8 mouse cellular contexts compared by ENCODE assay signal in genomic region chr12:11221524-11222330, GRCm38 (mm10). TPM values are rescaled to one million over a fixed set of nuclear protein-coding genes. Genes with fewer than 3 reads are reported as not detected.
DNase-seq lines count a peak whose midpoint lies in the region; ATAC-seq lines count a peak whose summit lies in the region.
"Had no signal": no experiment of that assay in that cellular context is flagged by ENCODE, and none has a peak within 500 bp of the region (broad histone marks: within the 10 kb centered on the region; RNA-seq: fewer than 3 reads in every experiment).

No protein-coding gene starts in this region.

- H3K9me3 ChIP-seq in forebrain, embryonic 11.5 days (ENCODE audit: control insufficient read depth, low read length): no peaks in the 10 kb centered on the region
- H3K9me3 ChIP-seq in midbrain, embryonic 15.5 days: no peaks in the 10 kb centered on the region

- H3K4me3 ChIP-seq in forebrain, embryonic 11.5 days (ENCODE audit: low read depth, low read length): no peak overlapping the region
- H3K4me3 ChIP-seq in midbrain, embryonic 15.5 days: no peak overlapping the region

- peak; percentile 57 for ATAC-seq in forebrain, embryonic 11.5 days (replicated peaks; ENCODE audit: low FRiP score)
- peak; percentile 88 for ATAC-seq in midbrain, embryonic 15.5 days (replicated peaks)

- H3K27ac ChIP-seq in forebrain, embryonic 11.5 days (ENCODE audit: low read depth, low read length): no peak overlapping the region
- peak overlapping the region; percentile 55; the same call in 1 of the 2 replicates for H3K27ac ChIP-seq in midbrain, embryonic 15.5 days
- H3K27ac ChIP-seq: macrophage had no signal

- intact Hi-C loops in heart, postnatal 25 days (cut with DNase I): no loop called here
- intact Hi-C loops in left cerebral cortex, postnatal 25 days (cut with DNase I): no loop called here

- H3K9ac ChIP-seq in forebrain, embryonic 11.5 days (ENCODE audit: low read length): no peak overlapping the region
- H3K9ac ChIP-seq in midbrain, embryonic 15.5 days: no peak overlapping the region

- H3K27me3 ChIP-seq in forebrain, embryonic 11.5 days (ENCODE audit: control insufficient read depth, insufficient read depth, low read length): no peaks in the 10 kb centered on the region
- no peaks in the 10 kb centered on the region for H3K27me3 ChIP-seq in midbrain, embryonic 15.5 days (replicated peaks)

- H3K4me1 ChIP-seq in forebrain, embryonic 11.5 days (replicated peaks; ENCODE audit: control insufficient read depth, insufficient read depth, low read length): peaks cover 2% of the 10 kb centered on the region; the same call in 1 of the 2 replicates
- peaks cover 13% of the 10 kb centered on the region for H3K4me1 ChIP-seq in midbrain, embryonic 15.5 days

- peak; percentile 55 for DNase-seq in embryo, embryonic 11 days
- no peak for DNase-seq in forebrain, embryonic 11.5 days (ENCODE audit: low spot score)
- DNase-seq in heart, postnatal 25 days (ENCODE audit: low spot score): peak; percentile 10
- no peak for DNase-seq in cerebellum, adult 9-11 months
- no peak for DNase-seq in left cerebral cortex, postnatal 25 days (ENCODE audit: low spot score in 2 of 2)
- no peak for DNase-seq in adrenal gland, postnatal 14 days

- H3K36me3 ChIP-seq in forebrain, embryonic 11.5 days (ENCODE audit: control insufficient read depth, insufficient read depth, low read length): no peaks in the 10 kb centered on the region
- no peaks in the 10 kb centered on the region for H3K36me3 ChIP-seq in midbrain, embryonic 15.5 days (replicated peaks)

- WGBS in forebrain, embryonic 11.5 days: 49% methylated on average over 20 of the region's 20 CpGs
- WGBS in midbrain, embryonic 15.5 days: 28% methylated on average over 20 of the region's 20 CpGs

- H3K4me2 ChIP-seq in forebrain, embryonic 11.5 days (ENCODE audit: low read depth, low read length, severe bottlenecking): no peak overlapping the region
- peak overlapping the region; percentile 21 for H3K4me2 ChIP-seq in midbrain, embryonic 15.5 days

RNA-seq across cellular contexts. Expression of gene Msgn1, which starts 13.0 kb away (rescaled TPM):
- not detected in 2 replicates for polyA plus RNA-seq in forebrain, embryonic 11.5 days (2014; fragmentation: Nextera tagmentation; extraction: Ambion mirVana)
- not detected for total RNA-seq in heart, postnatal 25 days (2021)
- polyA plus RNA-seq in midbrain, embryonic 15.5 days (2015; fragmentation: Nextera tagmentation; extraction: Ambion mirVana): not detected in 2 replicates
- total RNA-seq in left cerebral cortex, postnatal 25 days (2021): not detected
- total RNA-seq in adrenal gland, postnatal 14 days (2021): not detected in 2 replicates
- polyA plus RNA-seq: macrophage had no signal

RNA-seq across cellular contexts. Expression of gene Gen1, which starts 43.9 kb away (rescaled TPM):
- 17.7 and 19.2 TPM in 2 replicates for polyA plus RNA-seq in forebrain, embryonic 11.5 days (2014; fragmentation: Nextera tagmentation; extraction: Ambion mirVana)
- 1 to 10 TPM; 1.1 to 1.3 TPM for total RNA-seq in heart, postnatal 25 days (2021)
- polyA plus RNA-seq in midbrain, embryonic 15.5 days (2015; fragmentation: Nextera tagmentation; extraction: Ambion mirVana): 1.6 and 2.1 TPM in 2 replicates
- 1 to 10 TPM; 1.7 to 2.2 TPM for total RNA-seq in left cerebral cortex, postnatal 25 days (2021)
- 4.1 and 4.9 TPM in 2 replicates for total RNA-seq in adrenal gland, postnatal 14 days (2021)

RNA-seq across cellular contexts. Expression of gene Smc6, which starts 44.0 kb away (rescaled TPM):
- 137 and 153 TPM in 2 replicates for polyA plus RNA-seq in forebrain, embryonic 11.5 days (2014; fragmentation: Nextera tagmentation; extraction: Ambion mirVana)
- 10 to 100 TPM; 42.9 to 50.3 TPM for total RNA-seq in heart, postnatal 25 days (2021)
- 90.0 and 107 TPM in 2 replicates for polyA plus RNA-seq in midbrain, embryonic 15.5 days (2015; fragmentation: Nextera tagmentation; extraction: Ambion mirVana)
- total RNA-seq in left cerebral cortex, postnatal 25 days (2021): 10 to 100 TPM; 29.2 to 38.0 TPM
- total RNA-seq in adrenal gland, postnatal 14 days (2021): 43.1 and 59.6 TPM in 2 replicates

Comparison
In these comparisons a context has a peak if more than half of its experiments do, and no peak if none do; other contexts are left out.
1. DNase-seq: peak in embryo, embryonic 11 days (single experiment) and heart, postnatal 25 days (single experiment); none in forebrain, embryonic 11.5 days (single experiment), cerebellum, adult 9-11 months (single experiment), left cerebral cortex, postnatal 25 days (0 of 2) and adrenal gland, postnatal 14 days (single experiment).